Mouse (Mus musculus) liver, embryonic 12.5 days (tissue): Measurements from ENCODE around the gene Zfp994. TPM values are rescaled to one million over a fixed set of nuclear protein-coding genes. Genes with fewer than 3 reads are reported as not detected.
"Not testable (repeated sequence)": the region's sequence is repeated elsewhere in the genome, so short reads cannot be mapped to it uniquely, and the experiment has no call there.

Experiments used
- ATAC-seq: fragments of 200-750 bp; cut with Nextera tagmentation; 2 replicates; pipeline ENCODE4 v1.8.0; 2017; ENCODE audit warnings: moderate number of reproducible peaks, mild to moderate bottlenecking, moderate library complexity
- H3K27ac ChIP-seq: fragments of 300-500 bp; sonication (generic); 2 replicates; pipeline ENCODE4 v1.5.1; 2016; ENCODE audit warnings: mild to moderate bottlenecking
- H3K27me3 ChIP-seq: fragments of 300-500 bp; sonication (generic); replicated peaks from 2 replicates; pipeline ENCODE4 v1.6.1; 2016; ENCODE audit warnings: mild to moderate bottlenecking, moderate library complexity
- H3K36me3 ChIP-seq: fragments of 300-500 bp; sonication (generic); 2 replicates; pipeline ENCODE4 v1.6.1; 2016; ENCODE audit warnings: mild to moderate bottlenecking, moderate library complexity
- H3K4me1 ChIP-seq: fragments of 300-500 bp; sonication (generic); 2 replicates; pipeline ENCODE4 v1.6.1; 2016
- H3K4me2 ChIP-seq: fragments of 300-500 bp; sonication (generic); 2 replicates; pipeline ENCODE4 v1.6.1; 2016; ENCODE audit warnings: mild to moderate bottlenecking, moderate library complexity
- H3K4me3 ChIP-seq: fragments of 300-500 bp; sonication (generic); 2 replicates; pipeline ENCODE4 v1.5.1; 2016; ENCODE audit warnings: mild to moderate bottlenecking, moderate library complexity
- H3K9ac ChIP-seq: fragments of 300-500 bp; sonication (generic); 2 replicates; pipeline ENCODE4 v1.6.1; 2016; ENCODE audit warnings: mild to moderate bottlenecking, moderate library complexity
- H3K9me3 ChIP-seq: fragments of 300-500 bp; sonication (generic); replicated peaks from 2 replicates; pipeline ENCODE4 v1.6.1; 2016; ENCODE audit warnings: mild to moderate bottlenecking, moderate library complexity
- WGBS: fragments of 180-500 bp; shearing (Covaris S2); methylation state at CpG from one replicate; pipeline ENCODE4 v1.1.7; 2016; ENCODE audit not compliant: insufficient replicate concordance; 5-methylcytosine and 5-hydroxymethylcytosine counted together
- polyA plus RNA-seq: library from polyadenylated mRNA; unstranded; fragments of >200 nt; fragmentation: Nextera tagmentation; extraction: Ambion mirVana; gene quantifications from 2 replicates; pipeline ENCODE4 v1.2.1, GENCODE M21; 2016

Gene Zfp994
- polyA plus RNA-seq = 1.5 and 1.6 TPM in 2 replicates

DNA sequence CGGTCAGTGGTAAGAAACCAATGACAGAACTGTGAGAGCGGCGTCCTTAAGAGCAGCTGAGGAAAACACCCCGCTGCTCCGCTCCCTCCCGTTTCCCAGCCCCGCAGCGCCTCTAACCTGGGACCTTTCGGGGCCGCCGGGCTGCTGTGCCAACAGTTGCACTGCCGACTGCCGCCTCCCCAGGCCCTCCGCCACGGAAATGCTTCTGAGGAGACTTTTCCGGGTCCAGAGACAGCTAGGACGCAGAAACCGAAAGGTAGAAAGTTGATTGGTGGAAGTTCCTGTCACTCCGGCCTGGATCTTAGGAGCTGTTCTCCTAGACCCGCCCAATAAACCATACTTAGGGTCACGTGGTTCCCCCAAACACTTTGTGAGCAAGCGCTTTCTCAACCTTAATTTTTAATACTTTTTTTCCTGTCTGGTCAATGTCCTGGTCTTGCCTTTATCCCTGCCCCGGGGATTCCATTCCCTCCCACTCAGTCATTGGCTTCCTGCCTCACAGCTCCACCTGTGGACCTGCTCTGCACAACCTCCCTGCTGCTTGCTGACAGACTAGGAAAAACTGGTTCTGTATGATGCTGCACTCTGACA lies at the start of gene Zfp994:
TSS of gene Zfp994 (minus strand) at position 195 of the 591 bp plus-strand sequence.
- peak; percentile 100 for ATAC-seq
- WGBS = under 1% methylated on average over 23 of the region's 23 CpGs
- H3K27me3 ChIP-seq, H3K36me3 ChIP-seq, H3K9me3 ChIP-seq, H3K4me1 ChIP-seq: not testable (repeated sequence)
- H3K4me3 ChIP-seq = peak within 1 kb of the TSS; percentile 68
- H3K9ac ChIP-seq = peak within 1 kb of the TSS; percentile 76
- 0 out of 2 replicates have a peak within 1 kb of the TSS, but pooled peaks have one; percentile 69 for H3K27ac ChIP-seq
- peak within 1 kb of the TSS; percentile 68 for H3K4me2 ChIP-seq

DNA sequence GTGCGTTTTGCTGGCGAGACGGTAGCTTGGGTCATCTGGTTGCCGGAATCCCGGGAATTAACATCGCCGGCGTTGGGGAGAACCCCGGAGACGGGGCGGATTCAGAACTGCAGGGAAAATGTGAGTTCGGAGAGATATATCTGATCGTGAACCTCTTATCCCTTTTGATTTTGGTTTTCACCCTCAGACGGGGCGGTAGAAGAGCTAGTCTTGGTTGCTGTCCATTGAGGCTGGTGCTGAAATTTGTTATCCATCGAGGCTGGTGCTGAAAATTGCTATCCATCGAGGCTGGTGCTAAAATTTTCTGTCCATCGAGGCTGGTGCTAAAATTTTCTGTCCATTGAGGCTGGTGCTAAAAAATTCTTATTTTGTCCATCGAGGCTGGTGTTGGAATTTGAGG lies 5.3 kb upstream of the Zfp994 start:
- H3K27ac ChIP-seq, H3K9me3 ChIP-seq, H3K9ac ChIP-seq, ATAC-seq, H3K4me3 ChIP-seq, H3K27me3 ChIP-seq, H3K4me1 ChIP-seq, H3K36me3 ChIP-seq, H3K4me2 ChIP-seq: not testable (repeated sequence)
- WGBS = 56% methylated on average over 19 of the region's 19 CpGs

DNA sequence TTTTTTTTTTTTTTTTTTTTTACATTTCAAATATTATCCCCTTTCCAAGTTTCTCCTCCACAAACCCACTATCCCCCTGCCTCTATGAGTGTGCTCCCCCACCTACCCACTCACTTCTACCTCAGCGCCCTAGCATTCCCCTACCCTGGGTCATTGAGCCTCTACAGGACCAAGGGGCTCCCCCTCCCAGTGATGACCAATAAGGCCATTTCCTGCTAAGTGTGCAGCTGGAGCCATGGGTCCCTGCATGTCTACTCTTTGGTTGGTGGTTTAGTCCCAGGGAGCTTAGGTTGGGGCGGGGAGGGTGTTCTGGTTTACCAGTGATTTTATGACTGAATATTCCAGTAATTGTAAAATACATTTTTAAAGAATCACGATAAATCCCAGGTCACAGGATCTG lies 401 bp downstream of the Zfp994 start:
- peak; percentile 56 for ATAC-seq
- H3K27ac ChIP-seq, H3K27me3 ChIP-seq, H3K4me1 ChIP-seq, H3K36me3 ChIP-seq, H3K9me3 ChIP-seq: not testable (repeated sequence)
- Histone ChIP-seq H3K4me2 (peak overlapping the region; percentile 68), H3K9ac (peak overlapping the region; percentile 76), H3K4me3 (peak overlapping the region; percentile 68)
- WGBS = 2% methylated on average over 3 of the region's 3 CpGs

DNA sequence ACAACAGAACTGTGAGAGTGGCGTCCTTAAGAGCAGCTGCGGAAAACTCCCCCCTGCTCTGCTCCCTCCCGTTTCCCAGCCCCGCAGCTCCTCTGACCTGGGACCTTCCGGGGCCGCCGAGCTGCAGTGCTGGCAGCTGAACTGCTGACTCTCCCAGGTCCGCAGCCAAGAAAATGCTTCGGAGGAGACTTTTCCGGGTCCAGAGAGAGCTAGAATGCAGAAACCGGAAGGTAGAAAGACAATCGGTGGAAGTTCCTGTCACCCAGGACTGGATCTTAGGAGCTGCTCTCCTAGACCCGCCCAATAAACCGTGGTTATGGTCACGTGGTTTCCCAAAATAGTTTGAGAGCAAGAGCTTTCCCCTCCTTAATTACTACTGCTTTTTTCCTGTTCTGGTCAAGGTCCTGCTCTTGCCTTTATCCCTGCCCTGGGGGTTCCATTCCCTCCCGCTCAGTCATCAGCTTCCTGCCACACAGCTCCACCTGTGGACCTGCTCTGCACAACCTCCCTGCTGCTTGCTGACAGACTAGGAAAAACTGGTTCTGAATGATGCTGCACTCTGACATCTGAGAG lies 59.6 kb downstream of the Zfp994 start, which contains the start of gene Zfp947:
TSS of gene Zfp947 (minus strand) at position 469 of the 573 bp plus-strand sequence.
- H3K9me3 ChIP-seq, H3K27me3 ChIP-seq, H3K4me1 ChIP-seq, H3K36me3 ChIP-seq, H3K27ac ChIP-seq: not testable (repeated sequence)
- WGBS = under 1% methylated on average over 16 of the region's 16 CpGs
- Histone ChIP-seq H3K4me2 (peak within 1 kb of the TSS; percentile 68), H3K4me3 (peak within 1 kb of the TSS; percentile 61), H3K9ac (peak within 1 kb of the TSS; percentile 64)
- ATAC-seq = peak; percentile 90

DNA sequence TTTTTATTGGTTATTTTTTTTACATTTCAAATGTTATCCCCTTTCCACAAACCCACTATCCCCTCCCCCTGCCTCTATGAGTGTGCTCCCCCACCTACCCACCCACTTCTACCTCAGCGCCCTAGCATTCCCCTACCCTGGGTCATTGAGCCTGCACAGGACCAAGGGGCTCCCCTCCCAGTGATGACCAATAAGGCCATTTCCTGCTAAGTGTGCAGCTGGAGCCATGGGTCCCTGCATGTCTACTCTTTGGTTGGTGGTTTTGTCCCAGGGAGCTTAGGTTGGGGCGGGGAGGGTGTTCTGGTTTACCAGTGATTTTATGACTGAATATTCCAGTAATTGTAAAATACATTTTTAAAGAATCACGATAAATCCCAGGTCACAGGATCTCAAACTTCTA lies 60.1 kb downstream of the Zfp994 start:
- H3K9me3 ChIP-seq, H3K27ac ChIP-seq, H3K27me3 ChIP-seq, H3K4me1 ChIP-seq, H3K36me3 ChIP-seq: not testable (repeated sequence)
- Histone ChIP-seq H3K9ac (peak overlapping the region; percentile 64; the same call in 1 of the 2 replicates), H3K4me3 (peak overlapping the region; percentile 61), H3K4me2 (peak overlapping the region; percentile 68)
- peak; percentile 57; the same call in 1 of the 2 replicates for ATAC-seq
- WGBS = 8% methylated on average over 3 of the region's 3 CpGs

DNA sequence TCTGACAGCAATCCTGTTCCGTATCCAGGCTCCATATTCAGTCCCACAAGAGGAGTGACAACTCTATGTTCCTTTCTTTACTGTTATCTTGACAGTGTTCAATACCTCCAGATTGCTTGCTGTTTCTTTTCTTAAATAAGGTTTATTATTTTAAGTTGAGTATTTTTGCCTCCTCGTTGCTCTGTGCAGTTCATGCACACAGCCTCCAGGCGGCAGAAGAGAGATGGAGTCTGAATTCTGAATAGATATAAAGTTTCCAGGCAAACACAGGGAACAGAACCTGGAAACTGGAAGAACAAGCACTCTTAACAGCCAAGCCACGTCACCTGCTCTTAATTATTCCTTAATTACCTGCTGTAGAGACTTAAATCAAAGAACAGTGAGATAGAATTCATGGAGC lies 71.5 kb downstream of the Zfp994 start:
- not testable (repeated sequence) for ATAC-seq, H3K27ac ChIP-seq, H3K4me1 ChIP-seq, H3K4me2 ChIP-seq, H3K36me3 ChIP-seq, H3K4me3 ChIP-seq, H3K9ac ChIP-seq, H3K9me3 ChIP-seq, H3K27me3 ChIP-seq
- WGBS = 48% methylated on average over 4 of the region's 4 CpGs

Other genes starting within 250 kb of the Zfp994 start
- gene Zfp947, start 59.4 kb downstream of the Zfp994 start, polyA plus RNA-seq = 0.68 and 0.77 TPM in 2 replicates
- gene CT030661.1, start 89.2 kb upstream of the Zfp994 start, polyA plus RNA-seq = 5.0 and 5.3 TPM in 2 replicates
- gene Zfp944, start 135.8 kb upstream of the Zfp994 start, polyA plus RNA-seq = 7.6 and 7.7 TPM in 2 replicates
- gene Zfp758, start 135.8 kb upstream of the Zfp994 start, polyA plus RNA-seq = 5.3 and 5.5 TPM in 2 replicates
- gene Zfp946, start 198.6 kb upstream of the Zfp994 start, polyA plus RNA-seq = 3.5 and 3.6 TPM in 2 replicates